Mouse (Mus musculus): ENCODE results near the gene Cfap44. TPM values are rescaled to one million over a fixed set of nuclear protein-coding genes. Genes with fewer than 3 reads are reported as not detected.
A peak's percentile ranks its signal among the peaks of the same experiment; 100 is the strongest.
"Not testable (repeated sequence)": the region's sequence is repeated elsewhere in the genome, so short reads cannot be mapped to it uniquely, and the experiment has no call there.

Cfap44 gene
- polyA plus RNA-seq, 1 experiment: 3.8 TPM

DNA sequence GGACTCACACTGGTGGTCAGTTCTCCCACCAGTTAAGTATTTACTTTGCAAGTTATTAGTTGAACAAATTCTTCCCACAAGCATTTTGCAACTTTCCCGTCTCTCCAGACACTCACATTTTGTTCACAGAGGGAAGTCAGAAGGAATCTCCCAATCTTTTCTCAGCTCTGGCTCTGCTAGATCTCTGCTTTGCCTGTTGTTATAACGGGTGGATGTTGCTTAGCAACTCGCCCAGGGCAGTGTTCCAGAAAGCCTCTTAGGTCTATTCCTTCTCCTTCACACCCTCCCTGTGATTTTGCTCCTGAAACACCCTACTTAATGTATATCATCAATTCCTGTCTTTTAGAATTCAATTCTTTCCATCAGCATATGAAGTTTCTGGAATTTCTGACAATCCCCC is 28.9 kb downstream of the Cfap44 start:
- peak; percentile 80 to 89 for DNase-seq (ENCODE audit: extremely low spot score in 1 of 2, low spot score in 1 of 2)

DNA sequence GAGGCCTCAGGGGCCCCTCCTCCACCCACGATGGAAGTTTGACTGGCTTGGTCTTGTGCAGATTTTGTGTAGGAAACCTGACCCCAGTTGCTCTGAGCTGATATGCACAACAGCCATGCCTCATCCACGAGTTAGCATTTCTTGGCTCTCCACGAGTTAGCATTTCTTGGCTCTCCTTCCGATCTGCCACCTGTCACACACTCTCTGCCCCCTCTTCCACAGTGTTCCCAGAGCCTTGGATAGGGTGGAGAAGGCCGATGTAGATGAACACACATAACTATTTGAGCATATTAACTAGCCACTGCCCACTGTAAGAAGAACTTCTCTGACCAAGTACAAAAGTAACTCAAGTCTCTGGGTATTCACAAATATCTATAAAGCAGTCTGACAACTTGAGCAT is 33.9 kb downstream of the Cfap44 start:
- no peak for DNase-seq (ENCODE audit: extremely low spot score in 1 of 2, low spot score in 1 of 2)

DNA sequence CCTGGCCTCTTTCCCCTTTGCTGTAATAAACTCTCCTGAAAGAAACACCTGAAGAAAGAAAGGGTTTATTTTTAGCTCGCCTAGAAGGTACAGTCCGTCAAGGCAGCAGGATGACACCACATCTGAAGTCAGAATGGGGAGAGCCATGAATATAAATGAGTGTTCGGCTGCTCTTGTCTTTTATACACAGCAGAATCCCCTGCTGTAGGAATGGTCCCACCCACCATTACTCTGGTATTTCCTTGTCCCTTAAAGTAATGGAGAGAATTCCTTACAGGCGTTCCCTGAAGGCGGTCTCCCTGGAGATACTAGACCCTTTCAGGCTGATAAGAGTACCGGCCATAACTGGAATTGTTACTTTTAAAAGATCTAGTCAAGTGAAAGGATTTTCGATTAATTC is 35.4 kb downstream of the Cfap44 start:
- no peak for DNase-seq (ENCODE audit: extremely low spot score in 1 of 2, low spot score in 1 of 2)

DNA sequence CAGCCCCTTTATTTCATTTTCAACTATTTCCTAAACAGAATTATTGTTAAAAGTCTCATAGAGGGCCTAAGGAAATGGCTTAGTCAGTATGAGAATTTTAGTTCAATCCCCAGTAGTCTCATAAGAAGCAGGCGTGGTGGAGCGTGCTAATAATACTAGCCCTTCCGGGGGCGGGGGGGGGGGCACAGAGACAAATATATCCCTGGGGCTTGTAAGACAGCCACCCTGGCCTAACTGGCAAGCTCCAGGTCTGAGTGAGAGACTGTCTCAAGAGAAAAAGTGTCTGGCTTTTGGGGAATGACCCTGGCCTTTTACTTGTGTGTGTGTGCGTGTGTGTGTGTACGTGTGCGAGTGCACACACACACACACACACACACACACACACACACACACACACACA is 40.3 kb downstream of the Cfap44 start:
- DNase-seq (ENCODE audit: extremely low spot score in 1 of 2, low spot score in 1 of 2): no peak

DNA sequence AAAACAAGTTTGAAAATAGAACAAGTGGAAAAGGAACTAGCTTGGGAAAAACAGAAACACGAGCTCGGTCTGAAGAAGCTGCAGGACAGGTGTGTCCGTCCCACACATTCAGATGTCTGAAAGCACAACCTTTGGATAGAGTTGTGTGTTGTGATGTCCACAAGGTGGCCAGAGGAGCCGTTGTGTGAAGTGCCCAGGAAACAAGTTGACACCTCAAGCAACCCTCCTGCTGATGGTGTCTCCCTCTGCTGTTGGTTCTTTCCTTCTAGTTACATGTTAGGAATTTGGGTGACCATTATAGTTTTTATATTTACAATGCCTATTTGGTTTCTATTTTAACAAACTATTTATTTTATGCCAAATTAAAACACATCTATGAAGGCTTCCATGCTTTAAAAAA is 40.9 kb downstream of the Cfap44 start:
- no peak for DNase-seq (ENCODE audit: extremely low spot score in 1 of 2, low spot score in 1 of 2)

DNA sequence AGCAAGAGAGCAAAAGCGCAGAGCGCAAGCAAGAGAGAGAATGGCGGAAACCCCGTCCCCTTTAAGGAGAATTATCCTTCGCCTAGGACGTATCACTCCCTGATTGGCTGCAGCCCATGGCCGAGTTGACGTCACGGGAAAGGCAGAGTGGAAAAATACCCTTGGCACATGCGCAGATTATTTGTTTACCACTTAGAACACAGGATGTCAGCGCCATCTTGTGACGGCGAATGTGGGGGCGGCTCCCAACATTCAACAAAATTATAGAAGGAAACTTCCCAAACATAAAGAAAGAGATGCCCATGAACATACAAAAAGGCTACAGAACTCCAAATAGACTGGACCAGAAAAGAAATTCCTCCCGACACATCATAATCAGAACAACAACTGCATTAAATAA is 47.3 kb downstream of the Cfap44 start:
- DNase-seq (ENCODE audit: extremely low spot score in 1 of 2, low spot score in 1 of 2): not testable (repeated sequence)

DNA sequence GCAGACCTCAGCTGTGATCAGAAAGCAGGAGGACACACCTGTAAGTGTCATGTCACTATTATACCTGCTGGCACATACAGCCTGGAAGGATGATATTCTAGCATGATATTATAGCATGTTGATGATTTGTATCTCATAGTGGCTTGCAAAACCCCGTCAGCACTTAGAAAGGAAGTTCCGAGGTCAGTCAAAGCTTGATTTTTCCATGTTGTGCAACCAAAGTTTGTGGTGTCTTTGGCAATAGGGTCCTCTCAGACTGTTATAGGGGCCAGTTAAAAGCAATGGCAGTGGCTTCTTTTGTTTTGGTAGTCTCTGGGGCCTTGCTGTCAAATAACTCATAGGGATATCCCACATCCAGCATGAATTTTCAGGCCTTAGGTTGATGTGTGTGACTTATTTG is 63.3 kb downstream of the Cfap44 start:
- no peak for DNase-seq (ENCODE audit: extremely low spot score in 1 of 2, low spot score in 1 of 2)

DNA sequence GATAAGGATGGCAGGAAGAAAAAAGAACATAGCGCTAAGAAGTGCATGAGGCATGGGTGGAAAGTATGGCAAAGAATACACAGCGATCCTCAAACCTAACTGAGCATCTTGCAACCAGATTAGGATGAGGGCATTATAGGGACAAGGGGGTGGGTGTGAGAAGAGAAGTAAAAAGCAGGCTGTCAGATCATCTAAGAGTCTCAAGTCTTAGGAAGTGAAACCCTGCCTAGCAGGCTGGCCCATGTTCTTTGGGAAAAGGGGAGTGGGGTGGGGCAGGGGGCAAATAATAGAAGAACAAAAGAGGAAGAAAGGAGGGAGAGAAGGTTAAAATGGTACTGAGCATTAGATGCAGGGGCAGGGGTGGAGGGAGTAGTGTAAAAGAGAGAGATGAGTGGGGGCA is 64.2 kb downstream of the Cfap44 start:
- DNase-seq (ENCODE audit: extremely low spot score in 1 of 2, low spot score in 1 of 2): no peak

DNA sequence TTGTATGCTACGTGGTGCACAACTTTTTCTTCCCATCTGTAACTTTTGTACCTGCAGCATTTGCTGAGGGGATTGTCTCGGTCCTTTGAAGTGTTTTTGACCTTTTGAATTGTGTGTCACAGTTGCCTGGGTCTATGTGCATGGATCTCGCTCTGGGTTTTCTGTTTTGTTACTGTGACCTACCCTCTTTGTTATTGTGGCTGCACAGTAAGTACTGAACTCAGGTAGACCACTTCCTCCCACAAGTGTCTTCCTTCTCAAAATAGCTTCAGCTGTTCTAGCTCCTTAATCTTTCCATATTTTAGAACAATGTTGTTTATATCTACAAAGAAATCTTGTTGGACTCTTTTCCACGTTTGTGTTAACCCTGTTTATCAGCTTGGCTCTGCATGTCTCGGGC is 66.3 kb downstream of the Cfap44 start:
- no peak for DNase-seq (ENCODE audit: extremely low spot score in 1 of 2, low spot score in 1 of 2)

DNA sequence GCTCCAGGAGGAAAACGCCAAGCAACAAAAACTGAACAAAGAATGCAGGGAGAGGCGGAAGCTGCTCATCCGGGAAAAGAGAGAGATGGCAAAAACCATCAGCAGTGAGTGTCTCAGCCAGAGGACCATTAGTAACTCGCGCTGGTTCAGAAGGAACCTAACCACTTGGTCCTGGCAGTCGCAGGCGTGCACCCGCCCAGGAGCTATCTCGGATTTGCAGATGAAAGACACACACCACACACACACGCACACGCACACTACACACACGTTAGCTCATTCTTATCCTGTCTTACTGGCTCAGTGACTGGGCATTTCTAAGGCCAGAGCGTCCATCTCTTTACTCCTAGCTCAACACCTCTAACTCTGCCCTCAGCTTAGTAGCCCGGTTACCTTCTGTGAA is 80.7 kb downstream of the Cfap44 start:
- DNase-seq (ENCODE audit: extremely low spot score in 1 of 2, low spot score in 1 of 2): no peak

DNA sequence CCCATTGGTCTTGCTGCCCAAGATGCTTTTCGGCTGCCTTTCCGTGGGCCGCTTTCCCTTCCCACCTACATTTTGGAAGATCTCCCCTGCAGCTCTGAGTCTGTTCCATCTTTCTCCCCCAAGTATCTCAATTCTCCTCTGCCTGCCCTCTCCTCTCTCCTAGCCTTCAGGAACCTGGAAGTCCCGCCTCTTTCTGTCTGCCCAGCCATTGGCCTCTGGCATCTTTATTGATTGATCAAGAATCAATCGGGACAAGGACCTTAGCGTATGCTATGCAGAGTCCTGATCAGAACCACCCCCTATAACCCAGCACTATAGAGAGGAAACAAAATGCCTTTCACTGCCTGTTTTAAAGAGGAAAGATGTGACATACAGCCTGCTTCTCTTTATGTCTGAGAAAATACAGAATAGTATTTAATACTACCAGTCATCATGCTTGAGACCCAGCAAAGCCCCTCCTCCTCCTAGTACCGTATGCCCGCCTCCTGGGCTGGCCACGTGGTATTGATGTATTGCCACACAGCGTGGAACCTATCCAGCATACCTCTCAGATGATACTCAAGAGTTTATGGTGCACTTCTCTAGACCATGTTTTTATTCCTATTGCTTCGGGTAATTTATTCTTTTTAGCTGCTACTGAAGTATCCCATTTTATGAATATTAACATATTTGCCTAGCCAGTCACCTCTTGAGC is 81.2 kb downstream of the Cfap44 start:
- no peak for DNase-seq (ENCODE audit: extremely low spot score in 1 of 2, low spot score in 1 of 2)

DNA sequence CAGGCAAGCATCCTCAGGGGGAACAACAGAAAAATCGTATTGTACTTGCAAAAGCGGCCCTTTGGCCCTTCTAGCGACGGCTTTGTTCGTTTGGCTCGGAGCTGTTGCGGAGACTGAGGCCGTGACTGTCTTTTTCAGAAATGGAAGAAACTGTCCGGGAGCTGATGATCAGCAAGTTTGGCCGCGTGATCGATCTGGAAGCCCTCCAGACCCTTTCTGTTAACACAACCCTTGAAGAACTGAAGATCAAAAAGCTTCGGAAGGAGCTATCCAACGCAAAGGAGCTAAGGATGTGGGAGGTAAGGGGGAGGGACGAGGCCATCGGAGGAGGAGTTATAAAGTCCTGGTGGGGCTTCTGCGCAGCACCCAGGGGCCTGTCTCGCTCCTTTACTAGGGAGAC is 84.2 kb downstream of the Cfap44 start:
- no peak for DNase-seq (ENCODE audit: extremely low spot score in 1 of 2, low spot score in 1 of 2)

DNA sequence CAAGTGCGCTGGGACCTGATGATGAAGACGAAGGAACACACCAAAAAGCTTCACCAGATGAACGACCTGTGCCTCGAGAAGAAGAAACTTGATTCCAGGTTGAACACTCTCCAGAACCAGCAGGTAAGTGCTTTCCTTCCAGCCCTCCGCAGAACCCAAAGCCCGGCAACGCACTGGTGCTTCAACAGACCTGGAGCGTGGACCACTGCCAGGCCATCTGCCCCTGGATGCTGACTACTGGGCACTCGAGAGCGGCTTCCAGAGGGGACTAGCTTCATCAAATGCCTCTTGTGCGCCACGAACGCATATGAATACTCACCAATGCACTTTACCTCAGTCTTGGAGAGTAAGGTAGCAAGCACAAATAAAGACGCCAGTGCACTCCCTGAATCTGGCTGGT is 85.3 kb downstream of the Cfap44 start:
- no peak for DNase-seq (ENCODE audit: extremely low spot score in 1 of 2, low spot score in 1 of 2)

DNA sequence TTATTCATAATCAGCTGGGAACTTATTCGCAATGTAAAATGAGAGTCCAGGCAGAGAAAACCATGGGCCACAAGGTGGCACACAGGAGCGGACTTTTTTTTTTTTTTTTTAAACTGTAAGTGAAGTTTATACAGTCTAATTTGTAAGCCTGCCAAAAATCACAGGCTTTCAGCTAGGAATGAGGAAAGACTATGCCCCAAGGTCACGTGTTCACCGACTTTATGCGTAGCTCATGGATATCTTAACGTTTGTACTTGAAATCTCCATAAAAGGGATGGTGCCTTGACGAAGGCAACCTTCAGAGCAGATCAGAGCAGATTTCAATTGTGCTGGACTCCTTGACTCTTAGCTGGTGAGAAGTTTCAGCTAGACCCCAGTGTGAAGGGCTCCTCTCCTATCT is 86.0 kb downstream of the Cfap44 start:
- DNase-seq (ENCODE audit: extremely low spot score in 1 of 2, low spot score in 1 of 2): no peak

DNA sequence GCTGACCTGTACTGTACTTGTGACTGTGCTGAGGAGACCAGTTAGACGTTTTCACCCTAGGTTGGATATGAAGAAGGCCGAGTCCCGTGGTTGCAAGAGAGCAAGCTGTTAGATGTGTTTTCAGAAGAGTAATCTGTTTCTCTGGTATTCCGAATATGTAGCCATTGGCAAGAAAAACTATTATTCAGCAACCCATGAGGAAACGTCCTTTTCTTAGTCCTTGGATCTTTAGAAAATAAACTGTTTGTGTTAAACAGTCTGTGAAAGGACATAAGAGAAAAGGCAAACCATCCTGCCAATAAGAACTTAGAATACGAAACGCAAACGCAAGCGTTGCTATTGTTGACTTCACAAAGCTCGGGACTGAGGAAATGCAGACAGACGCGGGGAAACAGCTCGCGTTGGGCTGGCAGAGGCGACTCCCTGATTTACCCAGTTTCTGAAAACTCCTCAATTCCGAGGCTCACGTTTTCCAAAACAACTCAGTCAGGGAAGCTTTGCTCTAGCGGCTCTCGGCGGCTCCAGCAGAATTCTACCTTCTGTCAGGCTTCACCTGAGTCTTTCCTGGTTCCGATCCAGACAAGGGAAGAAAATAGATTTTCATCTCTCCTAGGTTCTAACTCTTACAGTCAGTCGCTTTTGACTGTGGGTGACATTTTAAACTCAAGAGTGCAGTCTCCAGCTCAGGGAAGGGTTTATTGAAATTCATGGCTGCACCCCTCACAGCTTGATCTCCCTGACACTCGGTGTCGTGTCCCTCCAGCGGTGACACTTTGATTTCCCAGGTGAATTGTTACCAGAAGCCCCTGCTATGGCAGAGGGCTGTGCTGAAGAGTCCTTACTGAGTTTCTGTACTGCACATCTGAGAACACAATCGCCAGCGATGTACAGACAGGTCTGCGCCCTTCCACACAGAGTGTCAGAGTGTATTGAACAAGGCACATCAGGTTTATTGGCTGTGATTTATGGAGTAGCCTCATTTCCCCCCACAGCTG is 87.3 kb downstream of the Cfap44 start:
- DNase-seq (ENCODE audit: extremely low spot score in 1 of 2, low spot score in 1 of 2): no peak

DNA sequence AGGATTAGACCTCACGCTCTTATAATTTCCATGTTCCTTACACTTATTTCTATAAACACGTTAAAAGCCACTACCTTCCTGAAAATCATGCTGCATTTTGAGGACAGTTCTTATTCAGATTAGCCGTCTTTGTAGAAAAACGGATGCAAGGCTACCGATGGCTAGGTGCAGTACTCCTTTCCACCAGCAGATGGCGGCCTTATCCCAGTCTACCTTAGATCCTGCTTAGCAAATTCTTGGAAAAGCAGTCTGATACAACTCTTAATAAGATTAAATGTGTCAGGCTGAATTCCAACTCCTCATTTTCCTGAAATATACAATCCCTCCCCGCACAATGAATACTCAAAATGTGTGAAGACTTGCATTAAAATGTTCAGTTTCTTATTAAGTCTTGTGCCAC is 89.5 kb downstream of the Cfap44 start:
- peak; percentile 56 to 97 for DNase-seq (ENCODE audit: extremely low spot score in 1 of 2, low spot score in 1 of 2)

DNA sequence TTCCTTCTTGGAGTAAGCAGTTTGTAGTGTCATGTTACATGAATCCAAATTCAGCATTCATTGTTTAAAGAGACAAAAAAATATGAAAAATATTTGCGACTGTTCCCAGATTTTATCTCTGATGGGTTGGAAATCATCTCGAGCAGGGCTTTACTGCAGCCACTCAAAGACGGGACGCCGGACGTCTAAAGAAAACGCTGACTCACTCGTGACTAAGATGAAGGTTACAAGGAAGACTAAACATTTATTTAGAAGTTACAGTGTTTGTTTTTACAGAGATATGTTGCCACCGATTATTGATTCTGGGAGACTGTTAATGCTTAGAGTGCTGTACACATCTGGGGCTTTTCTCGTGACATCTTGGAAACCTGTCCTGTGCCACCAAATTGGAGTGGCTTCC is 90.2 kb downstream of the Cfap44 start:
- no peak for DNase-seq (ENCODE audit: extremely low spot score in 1 of 2, low spot score in 1 of 2)

DNA sequence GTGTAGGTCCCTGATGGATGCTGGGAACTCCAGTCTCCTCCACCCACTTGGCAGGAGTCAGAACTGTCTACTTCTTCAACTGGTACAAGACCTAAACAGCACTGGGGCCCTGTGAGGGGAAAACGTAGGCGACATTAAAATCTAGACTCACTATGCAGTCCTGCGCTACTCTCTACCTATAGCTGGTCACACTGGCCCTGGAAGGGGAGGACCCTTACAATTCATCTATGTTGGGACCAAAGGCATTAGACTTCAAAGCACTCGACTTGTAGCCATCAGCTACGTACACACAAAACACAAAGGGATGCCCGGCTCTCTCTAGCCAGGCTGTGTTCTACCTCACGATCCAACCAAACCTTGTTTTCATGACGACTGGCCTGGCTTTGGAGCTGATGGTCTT is 91.1 kb downstream of the Cfap44 start:
- no peak for DNase-seq (ENCODE audit: extremely low spot score in 1 of 2, low spot score in 1 of 2)

DNA sequence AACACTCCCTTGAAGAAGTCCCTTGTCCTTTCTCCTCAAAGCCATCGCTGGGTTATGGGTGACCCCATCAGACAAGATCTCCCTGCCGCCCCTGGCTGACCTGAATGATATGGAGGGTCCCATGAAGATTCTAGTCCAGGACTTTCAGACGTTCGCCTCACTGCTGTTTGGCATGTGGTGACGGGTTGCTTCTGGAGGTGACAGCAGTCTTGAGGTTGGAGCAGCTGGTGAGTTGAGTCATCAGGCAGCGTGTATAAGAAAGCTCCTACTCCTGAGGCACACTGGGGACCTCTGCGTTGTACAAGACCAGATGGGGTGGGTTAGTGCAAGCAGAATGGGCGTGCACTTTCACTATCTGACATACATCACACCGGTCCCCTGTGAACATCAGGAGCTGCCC is 92.0 kb downstream of the Cfap44 start:
- no peak for DNase-seq (ENCODE audit: extremely low spot score in 1 of 2, low spot score in 1 of 2)

DNA sequence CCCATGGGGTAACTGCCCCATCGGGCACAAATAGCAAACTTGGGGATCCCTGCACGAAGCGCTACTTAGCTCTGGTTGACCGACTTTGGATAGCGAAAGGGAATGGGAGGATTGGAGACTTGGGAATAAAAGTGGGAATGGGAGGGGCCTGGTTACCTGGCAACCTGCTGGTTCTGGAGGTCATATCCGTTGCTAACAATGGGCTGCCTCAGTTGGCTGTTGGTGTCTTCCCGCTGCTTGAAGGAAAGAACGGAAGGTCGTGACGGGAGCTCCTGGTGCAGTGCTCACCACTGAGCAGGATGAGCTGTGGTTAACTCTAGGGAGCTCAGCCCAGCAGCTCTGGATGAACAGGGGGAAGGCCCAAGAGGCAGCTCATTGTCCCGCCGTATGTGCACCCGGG is 92.6 kb downstream of the Cfap44 start:
- DNase-seq (ENCODE audit: extremely low spot score in 1 of 2, low spot score in 1 of 2): no peak

DNA sequence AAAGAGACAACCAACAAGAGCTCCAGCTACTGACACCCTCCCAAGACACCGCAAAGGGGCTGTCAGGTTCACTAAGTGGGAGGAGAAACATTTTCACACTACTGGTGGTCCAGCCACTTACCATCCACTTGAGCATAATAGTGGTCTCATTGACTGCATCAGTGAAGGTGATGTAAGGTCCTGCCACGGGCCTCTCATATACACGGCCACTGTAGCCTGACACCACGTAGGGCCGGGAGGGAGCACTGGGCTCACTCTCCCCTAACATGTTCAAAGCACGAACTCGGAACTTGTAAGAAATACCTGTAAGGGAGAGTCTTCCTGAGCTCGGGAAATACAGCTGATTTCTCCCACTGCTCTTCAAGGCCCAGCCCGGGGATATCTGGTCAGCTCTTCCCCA is 96.5 kb downstream of the Cfap44 start:
- DNase-seq (ENCODE audit: extremely low spot score in 1 of 2, low spot score in 1 of 2): no peak

DNA sequence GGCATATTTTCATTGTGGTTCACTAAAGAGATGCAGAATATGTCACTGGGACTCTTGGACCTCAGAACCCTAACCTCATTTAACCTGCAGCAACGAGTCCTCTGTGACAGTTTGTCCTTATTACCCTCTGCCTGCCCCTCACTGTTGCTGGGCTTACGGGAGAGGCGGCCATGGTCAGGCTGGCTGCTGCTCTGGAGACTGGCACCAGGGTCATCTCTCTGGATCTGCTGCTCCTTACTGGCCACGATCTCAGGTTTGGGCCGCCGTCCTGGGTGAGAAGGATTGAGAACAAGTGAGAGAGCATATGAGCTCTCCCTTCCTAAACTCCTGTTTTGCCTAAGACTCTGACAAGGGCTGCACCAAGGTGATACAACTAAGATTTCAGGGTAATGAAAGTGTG is 97.6 kb downstream of the Cfap44 start:
- DNase-seq (ENCODE audit: extremely low spot score in 1 of 2, low spot score in 1 of 2): no peak
